Mouse (Mus musculus) embryonic facial prominence, embryonic 14.5 days (tissue): ENCODE data around the gene Omt2b. TPM values are rescaled to one million over a fixed set of nuclear protein-coding genes. Genes with fewer than 3 reads are reported as not detected.

Experiments used
- polyA plus RNA-seq: library from polyadenylated mRNA; unstranded; fragments of >200 nt; fragmentation: Nextera tagmentation; extraction: Ambion mirVana; gene quantifications from 2 replicates; pipeline ENCODE4 v1.2.1, GENCODE M21; 2014

The Omt2b gene
- polyA plus RNA-seq, 1 experiment from 2014 or later, result not detected

Other genes with a start within 250 kb of the Omt2b start
- 43.5 and 46.5 TPM in 2 replicates for gene Fbxo9, start 218.5 kb upstream of the Omt2b start, polyA plus RNA-seq
- gene Ick, start 218.4 kb upstream of the Omt2b start, polyA plus RNA-seq, result 23.4 and 23.6 TPM in 2 replicates
- gene Gsta4, start 144.8 kb upstream of the Omt2b start, polyA plus RNA-seq, result 67.1 and 70.7 TPM in 2 replicates
- gene Gsta1, start 96.9 kb upstream of the Omt2b start, polyA plus RNA-seq, result 1.00 and 2.6 TPM in 2 replicates
- gene Gm3776, start 70.5 kb upstream of the Omt2b start, polyA plus RNA-seq, result 0.60 and 2.0 TPM in 2 replicates
- gene Gm10639, start 37.7 kb upstream of the Omt2b start, polyA plus RNA-seq, result not detected in 2 replicates
- gene Omt2a, start 12.8 kb upstream of the Omt2b start, polyA plus RNA-seq, result not detected in 2 replicates
- gene Gsta2, start 28.2 kb downstream of the Omt2b start, polyA plus RNA-seq, result 4.9 and 5.5 TPM in 2 replicates
- gene Dppa5a, start 40.6 kb downstream of the Omt2b start, polyA plus RNA-seq, result 0.37 TPM in 1 of 2 replicates, not detected in the other
- 3.1 and 3.7 TPM in 2 replicates for gene Ooep, start 51.1 kb downstream of the Omt2b start, polyA plus RNA-seq
- 0.30 and 0.32 TPM in 2 replicates for gene Ddx43, start 68.2 kb downstream of the Omt2b start, polyA plus RNA-seq
- 2.8 TPM in 2 replicates for gene Cgas, start 115.6 kb downstream of the Omt2b start, polyA plus RNA-seq
- 21.4 and 22.1 TPM in 2 replicates for gene Mto1, start 120.6 kb downstream of the Omt2b start, polyA plus RNA-seq
- gene Gm17324, start 121.2 kb downstream of the Omt2b start, polyA plus RNA-seq, result 0.71 TPM in 1 of 2 replicates, not detected in the other
- 5,674 and 6,022 TPM in 2 replicates for gene Eef1a1, start 161.6 kb downstream of the Omt2b start, polyA plus RNA-seq